Mouse (Mus musculus) forebrain, embryonic 13.5 days (tissue): Measurements from ENCODE around the gene Brd3os. TPM values are rescaled to one million over a fixed set of nuclear protein-coding genes. Genes with fewer than 3 reads are reported as not detected.
A peak's percentile ranks its signal among the peaks of the same experiment; 100 is the strongest.

Experiments
- ATAC-seq: fragments of 200-750 bp; cut with Nextera tagmentation; 2 replicates; pipeline ENCODE4 v1.8.0; 2017
- H3K27ac ChIP-seq: fragments of 300-500 bp; sonication (generic); 2 replicates; pipeline ENCODE4 v1.5.1; 2015; ENCODE audit warnings: inconsistent platforms, mild to moderate bottlenecking, moderate library complexity
- H3K27me3 ChIP-seq: fragments of 300-500 bp; sonication (generic); 2 replicates; pipeline ENCODE4 v1.6.1; 2015; ENCODE audit warnings: mild to moderate bottlenecking, inconsistent platforms
- H3K36me3 ChIP-seq: fragments of 300-500 bp; sonication (generic); 2 replicates; pipeline ENCODE4 v1.6.1; 2015; ENCODE audit warnings: mild to moderate bottlenecking, inconsistent platforms; ENCODE audit not compliant: poor library complexity, severe bottlenecking
- H3K4me1 ChIP-seq: fragments of 300-500 bp; sonication (generic); 2 replicates; pipeline ENCODE4 v1.6.1; 2015; ENCODE audit warnings: inconsistent platforms
- H3K4me2 ChIP-seq: fragments of 300-500 bp; sonication (generic); 2 replicates; pipeline ENCODE4 v1.6.1; 2015; ENCODE audit warnings: inconsistent platforms, mild to moderate bottlenecking, moderate library complexity
- H3K4me3 ChIP-seq: fragments of 300-500 bp; sonication (generic); 2 replicates; pipeline ENCODE4 v1.5.1; 2015; ENCODE audit warnings: mild to moderate bottlenecking, inconsistent platforms
- H3K9ac ChIP-seq: fragments of 300-500 bp; sonication (generic); 2 replicates; pipeline ENCODE4 v1.6.1; 2015; ENCODE audit warnings: mild to moderate bottlenecking, inconsistent platforms
- H3K9me3 ChIP-seq: fragments of 300-500 bp; sonication (generic); replicated peaks from 2 replicates; pipeline ENCODE4 v1.6.1; 2016; ENCODE audit warnings: inconsistent platforms
- WGBS: fragments of 180-500 bp; shearing (Covaris S2); methylation state at CpG from one replicate; pipeline ENCODE4 v1.1.7; 2015; 5-methylcytosine and 5-hydroxymethylcytosine counted together
- polyA plus RNA-seq: library from polyadenylated mRNA; unstranded; fragments of >200 nt; fragmentation: Nextera tagmentation; extraction: Ambion mirVana; gene quantifications from 2 replicates; pipeline ENCODE4 v1.2.1, GENCODE M21; 2015

The Brd3os gene
- polyA plus RNA-seq, 1 experiment from 2014 or later: 19.3 TPM

- peaks cover 60% of the 10 kb centered on the region for H3K4me1 ChIP-seq
- H3K36me3 ChIP-seq: no peaks in the 10 kb centered on the region
- peak overlapping the region; percentile 97 for H3K4me2 ChIP-seq
- H3K4me3 ChIP-seq: peak overlapping the region; percentile 90
- no peaks in the 10 kb centered on the region for H3K9me3 ChIP-seq
- no peaks in the 10 kb centered on the region for H3K27me3 ChIP-seq
- H3K9ac ChIP-seq: peak overlapping the region; percentile 95
- under 1% methylated on average over 57 of the region's 60 CpGs for WGBS
- H3K27ac ChIP-seq: 0 out of 2 replicates have a peak overlapping the region, but pooled peaks have one; percentile 80
- peak; percentile 31; the same call in 1 of the 2 replicates for ATAC-seq
These were observed 16.2 kb upstream of the Brd3os start for GRCm38 (mm10) chr2:27425751-27426405.

GRCm38 (mm10) chr2:27426406-27426854 lies 15.7 kb upstream of the Brd3os start:
- Histone ChIP-seq H3K4me1 (peaks cover 54% of the 10 kb centered on the region), H3K4me3 (peak overlapping the region; percentile 90), H3K9me3 (no peaks in the 10 kb centered on the region), H3K4me2 (peak overlapping the region; percentile 97), H3K36me3 (no peaks in the 10 kb centered on the region), H3K9ac (peak overlapping the region; percentile 95), H3K27me3 (no peaks in the 10 kb centered on the region), H3K27ac (peak overlapping the region; percentile 80)
- ATAC-seq: peak; percentile 7
- WGBS: under 1% methylated on average over 48 of the region's 64 CpGs

GRCm38 (mm10) chr2:27426855-27427457 lies 15.2 kb upstream of the Brd3os start, which contains the start of gene Vav2:
Gene Vav2 (minus strand): TSS chr2:27427033.
- H3K27me3 ChIP-seq: no peaks in the 10 kb centered on the region
- H3K36me3 ChIP-seq: no peaks in the 10 kb centered on the region
- peak; percentile 89 for ATAC-seq
- H3K4me3 ChIP-seq: peak within 1 kb of the TSS; percentile 90
- peaks cover 49% of the 10 kb centered on the region for H3K4me1 ChIP-seq
- H3K4me2 ChIP-seq: peak within 1 kb of the TSS; percentile 97
- peak within 1 kb of the TSS; percentile 80 for H3K27ac ChIP-seq
- H3K9ac ChIP-seq: peak within 1 kb of the TSS; percentile 95
- WGBS: under 1% methylated on average over 58 of the region's 58 CpGs
- no peaks in the 10 kb centered on the region for H3K9me3 ChIP-seq

- Histone ChIP-seq H3K4me1 (peaks cover 38% of the 10 kb centered on the region), H3K4me3 (no peak overlapping the region), H3K27me3 (no peaks in the 10 kb centered on the region), H3K9me3 (no peaks in the 10 kb centered on the region), H3K36me3 (no peaks in the 10 kb centered on the region), H3K27ac (no peak overlapping the region; the same call in 1 of the 2 replicates), H3K4me2 (peak overlapping the region; percentile 97; the same call in 1 of the 2 replicates), H3K9ac (no peak overlapping the region)
- 1% methylated on average over 4 of the region's 4 CpGs for WGBS
- peak; percentile 14; the same call in 1 of the 2 replicates for ATAC-seq
These were observed 14.1 kb upstream of the Brd3os start for GRCm38 (mm10) chr2:27428071-27428470.

- no peak overlapping the region for H3K9ac ChIP-seq
- H3K4me3 ChIP-seq: no peak overlapping the region
- H3K4me1 ChIP-seq: peaks cover 13% of the 10 kb centered on the region
- no peak for ATAC-seq
- no peaks in the 10 kb centered on the region for H3K9me3 ChIP-seq
- 91% methylated on average over 7 of the region's 7 CpGs for WGBS
- no peak overlapping the region; the same call in 1 of the 2 replicates for H3K27ac ChIP-seq
- H3K4me2 ChIP-seq: no peak overlapping the region
- H3K27me3 ChIP-seq: no peaks in the 10 kb centered on the region
- no peaks in the 10 kb centered on the region for H3K36me3 ChIP-seq
These were observed 11.5 kb upstream of the Brd3os start for GRCm38 (mm10) chr2:27430621-27431020.

GRCm38 (mm10) chr2:27432599-27432998 lies 9.5 kb upstream of the Brd3os start:
- 86% methylated on average over 2 of the region's 2 CpGs for WGBS
- no peak overlapping the region for H3K9ac ChIP-seq
- ATAC-seq: no peak

GRCm38 (mm10) chr2:27437876-27438275 lies 4.2 kb upstream of the Brd3os start:
- no peaks in the 10 kb centered on the region for H3K9me3 ChIP-seq
- H3K4me2 ChIP-seq: no peak overlapping the region
- H3K4me1 ChIP-seq: peaks cover 7% of the 10 kb centered on the region
- H3K4me3 ChIP-seq: no peak overlapping the region
- WGBS: 68% methylated on average over 1 of the region's 1 CpGs
- no peak overlapping the region for H3K9ac ChIP-seq
- H3K27ac ChIP-seq: no peak overlapping the region; the same call in 1 of the 2 replicates
- H3K27me3 ChIP-seq: no peaks in the 10 kb centered on the region
- ATAC-seq: no peak
- H3K36me3 ChIP-seq: no peaks in the 10 kb centered on the region

More at GRCm38 (mm10) chr2:27432599-27432998, 9.5 kb upstream of the Brd3os start:
- no peak overlapping the region for H3K4me3 ChIP-seq
- no peaks in the 10 kb centered on the region for H3K9me3 ChIP-seq
- H3K36me3 ChIP-seq: no peaks in the 10 kb centered on the region
- H3K4me1 ChIP-seq: peaks cover 4% of the 10 kb centered on the region
- no peaks in the 10 kb centered on the region for H3K27me3 ChIP-seq
- H3K27ac ChIP-seq: no peak overlapping the region
- no peak overlapping the region for H3K4me2 ChIP-seq

- peaks cover 11% of the 10 kb centered on the region for H3K4me1 ChIP-seq
These were observed 3.8 kb upstream of the Brd3os start for GRCm38 (mm10) chr2:27438281-27438680.

GRCm38 (mm10) chr2:27442708-27443449 lies 755 bp downstream of the Brd3os start:
- Histone ChIP-seq H3K4me3 (peak overlapping the region; percentile 66), H3K36me3 (peaks cover 37% of the 10 kb centered on the region), H3K4me2 (peak overlapping the region; percentile 77), H3K27me3 (no peaks in the 10 kb centered on the region), H3K9me3 (no peaks in the 10 kb centered on the region), H3K9ac (peak overlapping the region; percentile 80), H3K4me1 (peaks cover 16% of the 10 kb centered on the region), H3K27ac (peak overlapping the region; percentile 81)
- peak; percentile 61 for ATAC-seq
- 33% methylated on average over 20 of the region's 20 CpGs for WGBS

More at GRCm38 (mm10) chr2:27438281-27438680, 3.8 kb upstream of the Brd3os start:
- Histone ChIP-seq H3K9ac (no peak overlapping the region), H3K4me2 (no peak overlapping the region), H3K9me3 (no peaks in the 10 kb centered on the region), H3K27ac (no peak overlapping the region), H3K36me3 (no peaks in the 10 kb centered on the region), H3K4me3 (no peak overlapping the region), H3K27me3 (no peaks in the 10 kb centered on the region)
- WGBS: 19% methylated on average over 11 of the region's 11 CpGs
- no peak for ATAC-seq

GRCm38 (mm10) chr2:27443450-27443708 lies 1.3 kb downstream of the Brd3os start:
- no peaks in the 10 kb centered on the region for H3K27me3 ChIP-seq
- H3K9me3 ChIP-seq: no peaks in the 10 kb centered on the region
- H3K36me3 ChIP-seq: peaks cover 42% of the 10 kb centered on the region
- no peak overlapping the region for H3K27ac ChIP-seq
- peak overlapping the region; percentile 77 for H3K4me2 ChIP-seq
- no peak for ATAC-seq
- H3K4me3 ChIP-seq: peak overlapping the region; percentile 66
- peaks cover 16% of the 10 kb centered on the region for H3K4me1 ChIP-seq
- H3K9ac ChIP-seq: no peak overlapping the region
- 80% methylated on average over 5 of the region's 5 CpGs for WGBS

GRCm38 (mm10) chr2:27445910-27446309 lies 3.8 kb downstream of the Brd3os start:
- no peak for ATAC-seq
- peaks cover 67% of the 10 kb centered on the region for H3K36me3 ChIP-seq
- 95% methylated on average over 3 of the region's 3 CpGs for WGBS
- no peak overlapping the region for H3K4me3 ChIP-seq
- no peak overlapping the region for H3K27ac ChIP-seq
- H3K27me3 ChIP-seq: no peaks in the 10 kb centered on the region
- H3K9ac ChIP-seq: no peak overlapping the region
- peaks cover 16% of the 10 kb centered on the region for H3K4me1 ChIP-seq
- no peaks in the 10 kb centered on the region for H3K9me3 ChIP-seq
- H3K4me2 ChIP-seq: no peak overlapping the region

GRCm38 (mm10) chr2:27446812-27447211 lies 4.7 kb downstream of the Brd3os start:
- Histone ChIP-seq H3K9ac (no peak overlapping the region), H3K9me3 (no peaks in the 10 kb centered on the region), H3K4me3 (no peak overlapping the region), H3K27me3 (no peaks in the 10 kb centered on the region), H3K36me3 (peaks cover 76% of the 10 kb centered on the region), H3K4me1 (peaks cover 14% of the 10 kb centered on the region), H3K27ac (no peak overlapping the region), H3K4me2 (no peak overlapping the region)
- 91% methylated on average over 8 of the region's 8 CpGs for WGBS
- no peak for ATAC-seq
